Mouse (Mus musculus) MEL (cell line): ENCODE data around the gene Syt2.
A peak's percentile ranks its signal among the peaks of the same experiment; 100 is the strongest.

ENCODE experiments used
- GATA1 ChIP-seq: IDR thresholded peaks from 2 replicates; pipeline ENCODE4 v1.6.1; 2011; ENCODE audit warnings: low read depth, low read length, improper control_type of control experiment
- MAX ChIP-seq: IDR thresholded peaks from 2 replicates; pipeline ENCODE4 v1.6.1; 2011; ENCODE audit warnings: low read length, improper control_type of control experiment
- POLR2A ChIP-seq, 2 experiments: IDR thresholded peaks; 2 replicates each; pipeline ENCODE4 v1.6.1; 2011 to 2012; ENCODE audit warnings: low read length in 2 of 2, mild to moderate bottlenecking in 2 of 2, control low read depth in 1 of 2, improper control_type of control experiment in 1 of 2, low read depth in 1 of 2, moderate library complexity in 1 of 2; ENCODE audit not compliant: control insufficient read depth in 1 of 2, insufficient read depth in 1 of 2, poor library complexity in 1 of 2

GRCm38 (mm10) chr1:134790716-134791439, 144.4 kb downstream of the Syt2 start:
- TF ChIP-seq GATA1 (peak; percentile 80), MAX (no peak), POLR2A (IDR thresholded peaks at IDR 0.05; ENCODE audit: control insufficient read depth in 1 of 2, insufficient read depth in 1 of 2, low read depth in 1 of 2, low read length in 2 of 2, poor library complexity in 1 of 2) (no peak)
